Mouse (Mus musculus) WW6 (cell line): Measurements from ENCODE around the gene 6430548M08Rik.

ENCODE experiments used
- DNase-seq: peaks from one replicate; pipeline ENCODE4 v3.0.0-alpha.2; 2013; ENCODE audit warnings: low read depth, low spot score

The 6430548M08Rik gene

GRCm38 (mm10) chr8:120113758-120114255 is at the start of gene 6430548M08Rik:
Gene 6430548M08Rik (plus strand): TSS chr8:120114152.
- peak; percentile 100 for DNase-seq

- DNase-seq = no peak
Measured at GRCm38 (mm10) chr8:120065611-120066010, 48.3 kb upstream of the 6430548M08Rik start.

GRCm38 (mm10) chr8:120066226-120066625 is 47.7 kb upstream of the 6430548M08Rik start:
- no peak for DNase-seq

GRCm38 (mm10) chr8:120067936-120068668 is 45.9 kb upstream of the 6430548M08Rik start:
- no peak for DNase-seq

GRCm38 (mm10) chr8:120071684-120072083 is 42.3 kb upstream of the 6430548M08Rik start:
- DNase-seq = peak; percentile 48

GRCm38 (mm10) chr8:120072259-120072658 is 41.7 kb upstream of the 6430548M08Rik start:
- DNase-seq = no peak

- DNase-seq = no peak
Measured at GRCm38 (mm10) chr8:120072827-120073226, 41.1 kb upstream of the 6430548M08Rik start.

- DNase-seq = no peak
Measured at GRCm38 (mm10) chr8:120074516-120074915, 39.4 kb upstream of the 6430548M08Rik start.

GRCm38 (mm10) chr8:120075347-120075746 is 38.6 kb upstream of the 6430548M08Rik start:
- DNase-seq = no peak

- peak; percentile 54 for DNase-seq
Measured at GRCm38 (mm10) chr8:120078080-120078479, 35.9 kb upstream of the 6430548M08Rik start.

- DNase-seq = no peak
Measured at GRCm38 (mm10) chr8:120079361-120079760, 34.6 kb upstream of the 6430548M08Rik start.

- no peak for DNase-seq
Measured at GRCm38 (mm10) chr8:120083261-120083660, 30.7 kb upstream of the 6430548M08Rik start.

GRCm38 (mm10) chr8:120084783-120085182 is 29.2 kb upstream of the 6430548M08Rik start:
- DNase-seq = no peak

- no peak for DNase-seq
Measured at GRCm38 (mm10) chr8:120089511-120089910, 24.4 kb upstream of the 6430548M08Rik start.

GRCm38 (mm10) chr8:120091032-120091431 is 22.9 kb upstream of the 6430548M08Rik start:
- no peak for DNase-seq

- no peak for DNase-seq
Measured at GRCm38 (mm10) chr8:120093103-120093502, 20.8 kb upstream of the 6430548M08Rik start.

GRCm38 (mm10) chr8:120094801-120095200 is 19.2 kb upstream of the 6430548M08Rik start:
- no peak for DNase-seq

- DNase-seq = no peak
Measured at GRCm38 (mm10) chr8:120096486-120096885, 17.5 kb upstream of the 6430548M08Rik start.

- no peak for DNase-seq
Measured at GRCm38 (mm10) chr8:120100388-120101067, 13.4 kb upstream of the 6430548M08Rik start.

GRCm38 (mm10) chr8:120101068-120101972 is 12.6 kb upstream of the 6430548M08Rik start, which contains the start of gene Zdhhc7:
Gene Zdhhc7 (minus strand): TSS chr8:120101482.
- DNase-seq = no peak

GRCm38 (mm10) chr8:120103916-120104315 is 10.0 kb upstream of the 6430548M08Rik start:
- no peak for DNase-seq
